Mouse (Mus musculus) naive thymus-derived CD4-positive, alpha-beta T cell, adult 2 months (primary cell): ENCODE measurements around the gene 4930516K23Rik.

ENCODE experiments used
- DNase-seq: peaks from one replicate; pipeline ENCODE4 v3.0.0-alpha.2; 2011; ENCODE audit warnings: low read depth

4930516K23Rik gene

DNA sequence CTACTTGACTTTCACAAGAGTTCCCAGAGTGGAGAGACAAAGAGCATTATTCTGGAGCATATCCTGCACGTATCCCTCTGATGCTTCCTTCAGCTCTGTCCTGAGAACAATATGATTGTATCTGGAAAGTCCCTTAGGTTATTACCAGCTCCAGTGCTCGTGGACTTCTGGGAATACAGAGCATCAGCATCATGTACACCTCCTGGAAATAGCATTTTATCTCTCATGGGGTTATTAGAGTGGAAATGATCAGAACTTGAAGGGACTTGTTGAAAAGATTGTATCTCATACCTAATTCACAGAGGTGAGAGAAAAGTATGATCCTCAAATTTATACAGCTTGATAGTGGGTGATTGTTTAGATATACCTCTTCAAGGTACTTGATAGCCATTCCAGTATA is at the start of gene 4930516K23Rik:
TSS of gene 4930516K23Rik (minus strand) at position 101 of the 400 bp plus-strand sequence.
- DNase-seq = no peak

DNA sequence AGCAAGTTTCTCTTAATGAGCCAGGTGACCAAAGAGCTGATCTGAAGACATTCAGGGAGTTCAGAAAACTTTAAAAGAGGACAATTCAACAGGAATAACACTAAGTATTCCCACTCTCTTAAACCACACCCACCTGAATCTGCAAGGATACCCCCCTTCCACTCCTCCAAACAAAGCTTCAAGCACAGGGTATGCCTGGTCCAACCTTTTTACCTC is 43.4 kb upstream of the 4930516K23Rik start, which contains the start of gene Olfr646:
TSS of gene Olfr646 (plus strand) at position 117 of the 216 bp plus-strand sequence.
- DNase-seq = no peak

DNA sequence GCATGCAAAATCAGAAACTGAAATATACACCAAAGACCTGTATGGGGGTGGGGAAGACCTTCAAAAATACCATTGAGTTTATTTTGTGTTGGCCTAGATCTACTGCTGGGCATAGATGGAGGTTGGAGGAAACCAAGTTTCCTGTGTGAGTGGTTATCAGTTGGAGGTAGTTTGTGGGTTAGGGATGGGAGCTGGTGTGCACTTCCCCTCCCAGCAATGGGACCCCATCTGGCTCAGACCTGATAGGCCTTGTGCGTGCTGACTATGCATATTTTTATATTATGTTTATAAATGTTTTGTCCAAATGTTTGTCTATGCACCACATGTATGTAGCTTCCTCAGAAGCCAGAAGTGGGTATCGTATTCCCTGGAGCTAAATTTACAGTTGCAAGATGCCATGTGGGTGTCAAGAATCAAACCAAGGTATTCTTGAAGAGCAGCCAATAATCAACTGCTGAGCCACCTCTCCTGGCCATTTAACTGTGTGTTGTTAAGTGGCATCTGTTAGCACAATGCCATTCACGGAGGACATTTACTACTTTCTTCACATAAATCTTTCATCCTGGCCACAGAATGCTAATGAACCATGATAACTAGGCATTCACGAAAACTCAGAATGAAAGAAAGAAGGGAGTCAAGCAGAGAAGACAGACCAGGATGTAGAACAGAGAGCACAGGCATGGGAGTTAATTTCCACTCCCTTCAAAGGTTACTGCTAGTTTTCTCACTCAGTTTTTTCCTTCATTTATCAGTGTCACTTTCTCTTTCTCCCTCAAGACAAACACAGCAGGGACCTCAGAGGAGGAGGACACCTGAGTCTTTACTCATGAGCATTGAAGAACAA is 42.9 kb upstream of the 4930516K23Rik start:
- DNase-seq = no peak

DNA sequence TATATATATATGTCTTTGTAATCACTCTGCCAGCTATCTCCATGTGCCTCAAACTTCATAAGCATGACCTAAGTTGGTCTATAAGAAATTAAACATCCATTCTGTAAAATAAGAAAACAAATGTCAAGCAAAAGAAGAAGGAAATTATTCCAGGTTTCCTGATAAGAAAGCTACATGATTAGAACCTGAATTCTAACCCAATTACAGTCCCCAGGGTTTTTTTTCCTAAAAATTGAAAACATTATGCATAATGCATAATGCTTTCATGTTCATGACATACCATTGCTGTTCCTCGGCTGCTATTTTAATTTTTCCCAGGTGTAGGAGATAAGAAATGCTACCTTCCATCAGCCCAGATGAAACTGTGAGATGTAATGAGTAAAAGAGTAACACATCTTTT is 24.1 kb upstream of the 4930516K23Rik start, which contains the start of gene Olfr645:
TSS of gene Olfr645 (minus strand) at position 101 of the 400 bp plus-strand sequence.
- DNase-seq = no peak

DNA sequence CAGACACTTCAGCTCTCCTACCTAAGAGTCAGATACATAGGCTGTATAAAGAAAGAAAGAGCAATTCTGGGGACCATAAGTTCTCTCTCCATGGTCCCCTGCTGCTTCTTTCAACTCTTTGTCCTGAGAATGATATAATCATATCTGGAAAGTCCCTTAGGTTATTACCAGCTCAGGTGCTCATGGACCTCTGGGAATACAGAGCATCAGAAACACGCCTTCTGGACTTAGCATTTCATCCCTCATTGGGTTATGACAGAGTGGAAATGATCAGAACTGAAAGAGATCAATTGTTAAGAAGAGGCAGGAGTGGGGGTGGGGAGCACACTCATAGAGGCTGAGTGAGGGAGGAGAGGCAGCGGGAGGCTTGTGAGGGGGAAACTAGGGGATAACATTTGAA is 10.5 kb upstream of the 4930516K23Rik start, which contains the start of gene Olfr644:
TSS of gene Olfr644 (minus strand) at position 101 of the 400 bp plus-strand sequence.
- no peak for DNase-seq

DNA sequence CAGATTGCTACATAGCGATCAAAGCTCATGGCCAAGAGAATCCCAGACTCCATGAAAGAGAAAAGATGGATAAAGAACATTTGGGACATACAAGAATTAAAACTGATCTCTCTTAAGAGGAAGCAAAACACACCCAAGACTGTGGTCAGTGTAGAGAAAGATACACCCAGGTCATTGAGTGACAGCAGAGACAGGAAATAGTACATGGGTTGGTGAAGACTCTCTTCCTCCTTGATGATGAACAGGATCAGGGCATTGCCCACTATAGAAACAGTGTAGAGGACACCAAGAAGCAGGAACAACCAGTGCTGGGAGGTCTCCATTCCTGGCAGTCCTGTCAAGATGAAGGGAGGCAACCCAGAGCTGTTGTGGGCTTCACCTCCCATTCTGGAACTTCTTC is 2.0 kb downstream of the 4930516K23Rik start:
- no peak for DNase-seq

DNA sequence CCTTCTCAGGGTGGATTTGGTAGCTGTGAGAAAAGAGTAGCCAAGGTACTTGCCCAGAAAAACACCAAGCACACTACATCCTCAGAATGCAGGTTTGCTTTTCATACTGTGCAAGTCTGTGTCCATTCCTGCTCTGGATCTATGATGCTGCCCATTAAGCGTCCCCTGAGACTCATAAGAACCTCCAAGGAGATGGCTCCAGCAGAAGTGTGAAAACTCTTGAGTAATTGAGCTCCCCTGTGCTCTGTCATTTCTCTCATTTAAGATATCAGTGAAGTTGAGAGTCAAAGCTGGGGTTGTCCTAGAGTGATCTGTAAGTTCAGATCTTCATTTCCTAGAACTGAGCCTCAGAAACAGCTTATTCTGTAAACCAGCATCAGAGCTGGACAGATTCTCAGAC is 8.7 kb downstream of the 4930516K23Rik start, which contains the start of gene Olfr642:
TSS of gene Olfr642 (minus strand) at position 101 of the 400 bp plus-strand sequence.
- no peak for DNase-seq

DNA sequence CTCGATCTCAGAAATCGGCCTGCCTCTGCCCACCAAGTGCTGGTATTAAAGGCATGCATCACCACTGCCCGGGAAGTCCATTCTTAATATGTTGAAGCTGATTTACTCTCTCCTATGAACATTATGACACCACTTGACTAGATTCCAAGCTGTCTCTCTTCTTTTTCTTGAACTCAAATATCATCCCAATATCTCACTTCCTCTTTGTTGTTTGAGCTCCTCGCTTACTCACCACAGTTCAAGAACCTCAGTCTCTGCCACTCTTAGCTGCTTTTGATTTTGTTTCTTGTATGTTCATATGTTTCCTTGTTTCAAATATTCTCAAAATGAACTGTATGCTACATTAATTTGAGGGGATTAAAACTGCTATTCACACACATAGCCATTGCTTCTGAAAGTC is 10.5 kb downstream of the 4930516K23Rik start:
- DNase-seq = no peak

DNA sequence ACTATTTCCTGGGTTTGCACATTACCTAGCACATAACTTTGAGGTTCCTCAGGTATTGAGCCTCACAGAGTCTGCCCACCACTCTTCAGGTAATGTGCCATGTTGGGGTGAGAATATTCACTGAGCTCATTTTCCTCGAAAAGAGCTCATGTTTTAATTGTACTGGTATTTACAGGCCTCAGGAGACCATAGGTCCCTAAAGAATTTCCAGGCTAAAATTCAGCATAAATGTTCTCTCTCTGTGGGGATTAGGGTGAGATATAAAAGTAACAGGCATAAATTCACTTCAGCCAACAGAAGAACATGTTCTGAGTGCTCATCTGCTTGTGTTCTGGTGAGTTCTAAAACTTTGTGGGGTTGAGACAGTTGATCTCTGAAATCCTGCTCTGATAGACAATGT is 26.1 kb downstream of the 4930516K23Rik start, which contains the start of gene Olfr641:
TSS of gene Olfr641 (plus strand) at position 301 of the 400 bp plus-strand sequence.
- no peak for DNase-seq

DNA sequence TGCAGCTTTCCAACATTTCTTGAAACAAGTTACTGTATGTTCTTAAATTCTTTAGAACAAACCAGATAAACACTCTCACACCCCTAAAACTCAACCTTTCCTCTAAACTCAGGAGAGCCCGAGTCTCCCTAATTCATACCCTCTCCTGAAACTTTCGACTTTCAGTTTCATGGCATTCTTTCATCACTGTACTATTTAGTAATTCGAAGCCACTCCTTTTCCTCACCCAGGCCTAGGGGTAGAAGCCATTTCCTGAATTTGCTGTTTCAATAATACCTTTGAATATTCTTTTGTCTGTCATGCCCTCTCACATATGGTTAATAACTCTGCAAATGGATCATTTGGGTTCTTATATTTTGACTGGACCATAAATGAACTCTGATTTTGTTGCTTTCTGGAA is 34.3 kb downstream of the 4930516K23Rik start:
- DNase-seq = no peak

DNA sequence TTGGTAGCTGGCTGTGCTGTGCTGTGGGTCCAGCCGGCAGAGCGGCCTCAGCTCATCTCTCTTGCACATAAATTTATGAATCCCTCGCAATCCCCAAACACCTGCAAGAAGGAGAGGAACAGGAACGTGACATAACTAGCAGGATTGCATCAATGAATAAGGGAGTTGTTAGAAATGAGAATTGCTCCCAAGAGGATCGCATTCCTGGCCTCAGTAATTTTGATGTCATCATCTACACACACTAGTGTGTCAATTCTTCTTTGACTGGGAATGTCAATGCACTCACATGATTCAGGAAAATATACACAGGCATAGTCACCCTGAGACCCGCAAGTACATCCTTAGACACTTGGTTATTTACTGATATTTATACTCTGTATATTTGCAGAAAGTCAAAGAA is 35.8 kb downstream of the 4930516K23Rik start, which contains the start of gene Olfr640:
TSS of gene Olfr640 (minus strand) at position 101 of the 400 bp plus-strand sequence.
- DNase-seq = no peak

DNA sequence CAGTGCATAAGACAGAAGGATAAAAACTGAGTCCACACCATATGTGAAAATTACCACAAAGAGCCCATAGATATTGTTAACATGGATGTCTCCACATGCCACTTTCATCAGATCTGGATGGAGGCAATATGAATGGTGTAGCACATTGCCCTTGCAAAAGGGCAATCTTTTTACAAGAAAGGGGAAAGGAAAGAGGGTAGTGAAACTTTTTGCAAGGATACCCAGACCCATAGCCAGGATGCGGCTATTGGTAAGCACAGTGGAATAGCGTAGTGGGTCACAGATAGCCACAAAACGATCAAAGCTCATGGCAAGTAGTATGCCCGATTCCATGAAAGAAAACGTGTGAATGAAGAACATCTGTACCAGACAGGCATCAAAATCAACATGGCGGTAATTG is 39.6 kb downstream of the 4930516K23Rik start:
- no peak for DNase-seq

DNA sequence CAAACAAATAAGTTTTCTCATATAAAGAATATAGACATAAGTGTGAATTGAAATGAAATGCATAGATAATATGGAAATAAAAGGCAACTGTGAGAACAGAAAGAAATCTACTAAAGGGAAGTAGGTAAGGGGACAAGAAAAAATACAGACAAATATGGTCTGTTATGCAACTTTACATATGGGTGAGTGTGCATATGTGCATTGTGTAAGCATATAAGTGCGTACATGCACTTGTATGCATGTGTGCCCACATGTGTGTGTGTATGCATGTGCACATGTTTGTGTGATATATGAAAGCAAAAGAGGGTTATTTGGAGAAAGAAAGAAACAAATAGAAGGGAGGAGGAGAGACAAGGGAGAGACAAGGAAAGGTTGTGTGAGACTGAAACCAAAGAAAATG is 42.3 kb downstream of the 4930516K23Rik start:
- no peak for DNase-seq

DNA sequence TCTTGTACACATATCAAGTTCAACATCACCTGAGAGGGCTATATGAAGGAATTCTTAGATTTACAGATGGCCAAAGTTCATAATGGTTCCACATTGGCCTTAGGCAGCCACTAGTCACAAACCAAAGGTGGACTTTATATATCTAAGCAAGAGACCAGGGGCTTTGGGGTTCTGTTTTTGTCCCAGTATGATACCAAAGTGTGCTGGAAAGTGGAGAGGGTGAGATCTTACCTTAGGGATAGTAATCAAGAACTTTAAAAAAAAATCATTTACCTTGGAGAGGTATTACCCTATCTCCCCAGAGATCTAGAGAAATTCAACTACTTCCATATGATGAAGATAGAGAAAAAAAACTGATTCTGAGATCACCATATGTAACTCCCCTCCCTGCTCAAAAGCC is 44.0 kb downstream of the 4930516K23Rik start, which contains the start of gene Olfr639:
TSS of gene Olfr639 (minus strand) at position 101 of the 400 bp plus-strand sequence.
- no peak for DNase-seq
